7 mouse cellular contexts compared by ENCODE assay signal in the genomic region with DNA sequence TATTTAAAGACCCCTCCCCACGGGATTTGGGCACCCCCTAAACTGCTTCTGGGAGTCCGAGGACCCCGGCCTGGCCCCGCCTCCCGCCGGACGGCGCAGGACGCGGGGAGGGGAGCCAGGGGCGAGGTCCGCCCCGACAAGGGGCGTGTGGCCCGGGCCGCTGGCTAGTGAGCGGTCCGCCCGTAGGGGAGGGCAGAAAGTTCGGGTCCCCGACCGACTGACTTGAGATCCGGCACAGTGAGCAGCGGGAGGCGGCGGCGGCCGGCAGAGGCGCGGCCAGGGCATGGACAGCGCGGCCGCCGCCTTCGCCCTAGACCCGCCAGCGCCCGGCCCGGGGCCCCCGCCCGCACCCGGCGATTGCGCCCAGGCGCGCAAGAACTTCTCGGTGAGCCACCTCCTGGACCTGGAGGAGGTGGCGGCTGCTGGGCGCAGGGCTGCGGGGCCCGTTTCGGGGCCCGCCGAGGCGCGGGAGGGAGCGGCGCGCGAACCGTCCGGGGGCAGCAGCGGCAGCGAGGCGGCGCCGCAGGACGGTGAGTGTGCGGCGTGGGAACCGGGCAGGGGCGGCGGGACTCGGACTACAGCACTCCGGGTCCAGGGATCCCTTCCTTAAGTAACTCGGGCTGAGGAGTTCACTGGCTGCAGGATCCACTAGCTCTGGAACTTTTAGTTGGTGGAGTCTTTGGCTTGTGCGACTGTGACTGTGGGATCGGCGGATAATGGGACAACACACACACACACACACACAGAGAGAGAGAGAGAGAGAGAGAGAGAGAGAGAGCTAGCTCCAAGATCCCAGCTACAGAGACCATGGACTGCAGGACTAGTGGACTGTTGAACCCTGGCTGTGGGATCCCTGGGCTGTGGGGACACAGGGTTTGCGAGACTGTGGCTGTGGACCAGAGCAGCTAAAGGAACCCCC. TPM values are rescaled to one million over a fixed set of nuclear protein-coding genes. Genes with fewer than 3 reads are reported as not detected.
A peak's percentile ranks its signal among the peaks of the same experiment; 100 is the strongest.
DNase-seq lines count a peak whose midpoint lies in the region; ATAC-seq and TF ChIP-seq lines count a peak whose summit lies in the region.

No protein-coding gene starts in this region.

- H3K4me1 ChIP-seq in ES-Bruce4 (ENCODE audit: control insufficient read depth, insufficient read depth, low read length): peaks cover 4% of the 10 kb centered on the region
- H3K4me1 ChIP-seq in forebrain, embryonic 15.5 days: peaks cover 11% of the 10 kb centered on the region
- H3K4me1 ChIP-seq in midbrain, postnatal 0 days (ENCODE audit: insufficient read depth, low read length): 0 out of 2 replicates have a peak, but pooled peaks cover 4% of the 10 kb centered on the region

- peaks cover 9% of the 10 kb centered on the region for H3K27me3 ChIP-seq in ES-Bruce4 (ENCODE audit: control insufficient read depth, insufficient read depth, low read length, poor library complexity, severe bottlenecking)
- H3K27me3 ChIP-seq in forebrain, embryonic 15.5 days: peaks cover 33% of the 10 kb centered on the region
- peaks cover 27% of the 10 kb centered on the region for H3K27me3 ChIP-seq in midbrain, postnatal 0 days (ENCODE audit: insufficient read depth, low read length)

- peak overlapping the region; percentile 89 for H3K9ac ChIP-seq in ES-Bruce4 (ENCODE audit: low read depth, poor library complexity, severe bottlenecking)
- H3K9ac ChIP-seq in forebrain, embryonic 15.5 days (replicated peaks): peak overlapping the region; percentile 46
- H3K9ac ChIP-seq in midbrain, postnatal 0 days (replicated peaks; ENCODE audit: low read length, poor library complexity, severe bottlenecking): peak overlapping the region; percentile 46

- H3K36me3 ChIP-seq in ES-Bruce4 (ENCODE audit: control insufficient read depth, insufficient read depth, low read length, poor library complexity, severe bottlenecking): no peaks in the 10 kb centered on the region
- no peaks in the 10 kb centered on the region for H3K36me3 ChIP-seq in forebrain, embryonic 15.5 days
- H3K36me3 ChIP-seq in midbrain, postnatal 0 days (ENCODE audit: insufficient read depth, low read length): no peaks in the 10 kb centered on the region

- no peaks in the 10 kb centered on the region for H3K9me3 ChIP-seq in ES-Bruce4 (replicated peaks; ENCODE audit: control insufficient read depth, insufficient read depth, low read length, poor library complexity, severe bottlenecking)
- no peaks in the 10 kb centered on the region for H3K9me3 ChIP-seq in forebrain, embryonic 15.5 days
- H3K9me3 ChIP-seq in midbrain, postnatal 0 days (ENCODE audit: low read length): no peaks in the 10 kb centered on the region

- peak overlapping the region; percentile 82 for H3K4me3 ChIP-seq in ES-Bruce4 (ENCODE audit: low read depth, low read length)
- H3K4me3 ChIP-seq in forebrain, embryonic 15.5 days: peak overlapping the region; percentile 49
- peak overlapping the region; percentile 40 for H3K4me3 ChIP-seq in midbrain, postnatal 0 days (ENCODE audit: low read depth, low read length)

- 0 out of 2 replicates have a peak, but pooled peaks have one; percentile 23 for ATAC-seq in forebrain, embryonic 15.5 days (replicated peaks)
- ATAC-seq in midbrain, postnatal 0 days (ENCODE audit: low FRiP score): no peak

- no peak for TF ChIP-seq POLR2A in ES-Bruce4 (IDR thresholded peaks at IDR 0.05; ENCODE audit: insufficient read depth, low read length)

- WGBS in forebrain, embryonic 15.5 days: 1% methylated on average over 80 of the region's 80 CpGs
- 2% methylated on average over 51 of the region's 80 CpGs for WGBS in midbrain, postnatal 0 days

- TF ChIP-seq CTCF in ES-Bruce4 (IDR thresholded peaks at IDR 0.05; ENCODE audit: low read depth, low read length): no peak
- TF ChIP-seq CTCF in midbrain, postnatal 0 days (IDR thresholded peaks at IDR 0.05): no peak

- peak; percentile 64 for DNase-seq in 3134 (ENCODE audit: extremely low read depth, insufficient read length, low spot score)
- peak; percentile 47 for DNase-seq in kidney, postnatal 14 days
- no peak for DNase-seq in midbrain, postnatal 0 days (ENCODE audit: low spot score)
- no peak for DNase-seq in cerebellum, adult 9-10 months
- DNase-seq in right cerebral cortex, adult 2 months (ENCODE audit: low spot score in 2 of 2): no peak

- H3K4me2 ChIP-seq in forebrain, embryonic 15.5 days (replicated peaks): peak overlapping the region; percentile 64
- H3K4me2 ChIP-seq in midbrain, postnatal 0 days (ENCODE audit: low read depth, low read length, poor library complexity, severe bottlenecking): peak overlapping the region; percentile 79

- no peak overlapping the region for H3K27ac ChIP-seq in ES-Bruce4 (ENCODE audit: insufficient read depth, low read length)
- H3K27ac ChIP-seq in forebrain, embryonic 15.5 days (replicated peaks): no peak overlapping the region
- H3K27ac ChIP-seq in midbrain, postnatal 0 days (ENCODE audit: low read depth, low read length): no peak overlapping the region

- TF ChIP-seq EP300 in ES-Bruce4 (IDR thresholded peaks at IDR 0.05; ENCODE audit: insufficient read depth, low read depth, low read length): no peak

RNA-seq across cellular contexts. Expression of gene Prrx2, which starts 10.6 kb away (rescaled TPM):
- polyA plus RNA-seq in ES-Bruce4 (2011; ENCODE audit: insufficient read depth, insufficient read length, low read depth, missing spikeins): 6.5 and 6.9 TPM in 2 replicates
- polyA plus RNA-seq in forebrain, embryonic 15.5 days (2015; fragmentation: Nextera tagmentation; extraction: Ambion mirVana): 1.6 and 3.1 TPM in 2 replicates
- 4.4 and 12.5 TPM in 2 replicates for total RNA-seq in midbrain, postnatal 0 days (2014; rRNA removed)
- polyA plus RNA-seq in midbrain, postnatal 0 days (2015; fragmentation: Nextera tagmentation; extraction: Ambion mirVana): 3.0 and 5.1 TPM in 2 replicates

RNA-seq across cellular contexts. Expression of gene Asb6, which starts 15.3 kb away (rescaled TPM):
- polyA plus RNA-seq in ES-Bruce4 (2011; ENCODE audit: insufficient read depth, insufficient read length, low read depth, missing spikeins): 18.4 and 19.9 TPM in 2 replicates
- polyA plus RNA-seq in forebrain, embryonic 15.5 days (2015; fragmentation: Nextera tagmentation; extraction: Ambion mirVana): 43.3 and 45.3 TPM in 2 replicates
- 36.5 and 40.7 TPM in 2 replicates for total RNA-seq in midbrain, postnatal 0 days (2014; rRNA removed)
- polyA plus RNA-seq in midbrain, postnatal 0 days (2015; fragmentation: Nextera tagmentation; extraction: Ambion mirVana): 36.1 and 39.6 TPM in 2 replicates

RNA-seq across cellular contexts. Expression of gene Ntmt1, which starts 37.8 kb away (rescaled TPM):
- polyA plus RNA-seq in ES-Bruce4 (2011; ENCODE audit: insufficient read depth, insufficient read length, low read depth, missing spikeins): 42.6 and 46.3 TPM in 2 replicates
- 117 and 131 TPM in 2 replicates for polyA plus RNA-seq in forebrain, embryonic 15.5 days (2015; fragmentation: Nextera tagmentation; extraction: Ambion mirVana)
- total RNA-seq in midbrain, postnatal 0 days (2014; rRNA removed): 62.2 and 74.1 TPM in 2 replicates
- polyA plus RNA-seq in midbrain, postnatal 0 days (2015; fragmentation: Nextera tagmentation; extraction: Ambion mirVana): 90.3 and 104 TPM in 2 replicates

RNA-seq across cellular contexts. Expression of gene 1700001O22Rik, which starts 42.0 kb away (rescaled TPM):
- 2.2 and 2.4 TPM in 2 replicates for polyA plus RNA-seq in ES-Bruce4 (2011; ENCODE audit: insufficient read depth, insufficient read length, low read depth, missing spikeins)
- polyA plus RNA-seq in forebrain, embryonic 15.5 days (2015; fragmentation: Nextera tagmentation; extraction: Ambion mirVana): 2.6 and 3.7 TPM in 2 replicates
- total RNA-seq in midbrain, postnatal 0 days (2014; rRNA removed): 2.4 TPM in 1 of 2 replicates, not detected in the other
- polyA plus RNA-seq in midbrain, postnatal 0 days (2015; fragmentation: Nextera tagmentation; extraction: Ambion mirVana): 1.2 and 1.5 TPM in 2 replicates

Comparison
In these comparisons a context has a peak if more than half of its experiments do, and no peak if none do; other contexts are left out.
1. DNase-seq: peak in 3134 (single experiment) and kidney, postnatal 14 days (single experiment); none in midbrain, postnatal 0 days (single experiment), cerebellum, adult 9-10 months (single experiment) and right cerebral cortex, adult 2 months (0 of 2).
2. Peak in every context shown above with its lines, with median percentiles within 50 percentile points of each other: H3K4me3 ChIP-seq and H3K9ac ChIP-seq.